Mouse (Mus musculus): ENCODE measurements around the gene Gm47841.

The Gm47841 gene

GRCm38 (mm10) chr15:101047194-101047555 is at the start of gene Gm47841:
Gene Gm47841, minus strand, starts transcription at chr15:101047397.
- Histone ChIP-seq H3K36me3 (ENCODE audit: control insufficient read depth, insufficient read depth, low read length, poor library complexity, severe bottlenecking) (no peaks in the 10 kb centered on the region), H3K27me3 (ENCODE audit: control insufficient read depth, insufficient read depth, low read length, poor library complexity, severe bottlenecking) (no peaks in the 10 kb centered on the region; the same call in 1 of the 2 replicates)
- no peak for DNase-seq (ENCODE audit: low read depth, low spot score)

GRCm38 (mm10) chr15:101095392-101095791 is 48.2 kb upstream of the Gm47841 start:
- Histone ChIP-seq H3K27me3 (ENCODE audit: control insufficient read depth, insufficient read depth, low read length, poor library complexity, severe bottlenecking) (no peaks in the 10 kb centered on the region), H3K36me3 (ENCODE audit: control insufficient read depth, insufficient read depth, low read length, poor library complexity, severe bottlenecking) (no peaks in the 10 kb centered on the region)
- DNase-seq (ENCODE audit: low read depth, low spot score), result no peak

- DNase-seq (ENCODE audit: low read depth, low spot score), result no peak
- no peaks in the 10 kb centered on the region for H3K27me3 ChIP-seq (ENCODE audit: control insufficient read depth, insufficient read depth, low read length, poor library complexity, severe bottlenecking)
- no peaks in the 10 kb centered on the region for H3K36me3 ChIP-seq (ENCODE audit: control insufficient read depth, insufficient read depth, low read length, poor library complexity, severe bottlenecking)
Measured at GRCm38 (mm10) chr15:101094979-101095378, 47.8 kb upstream of the Gm47841 start.

- H3K36me3 ChIP-seq (ENCODE audit: control insufficient read depth, insufficient read depth, low read length, poor library complexity, severe bottlenecking), result no peaks in the 10 kb centered on the region
- no peak for DNase-seq (ENCODE audit: low read depth, low spot score)
- no peaks in the 10 kb centered on the region for H3K27me3 ChIP-seq (ENCODE audit: control insufficient read depth, insufficient read depth, low read length, poor library complexity, severe bottlenecking)
Measured at GRCm38 (mm10) chr15:101093988-101094387, 46.8 kb upstream of the Gm47841 start.

- no peak for DNase-seq (ENCODE audit: low read depth, low spot score)
Measured at GRCm38 (mm10) chr15:101092829-101093648, 45.8 kb upstream of the Gm47841 start.

GRCm38 (mm10) chr15:101092121-101092828 is 45.1 kb upstream of the Gm47841 start:
- H3K36me3 ChIP-seq (ENCODE audit: control insufficient read depth, insufficient read depth, low read length, poor library complexity, severe bottlenecking), result no peaks in the 10 kb centered on the region
- DNase-seq (ENCODE audit: low read depth, low spot score), result no peak
- no peaks in the 10 kb centered on the region for H3K27me3 ChIP-seq (ENCODE audit: control insufficient read depth, insufficient read depth, low read length, poor library complexity, severe bottlenecking)

More at GRCm38 (mm10) chr15:101092829-101093648, 45.8 kb upstream of the Gm47841 start:
- no peaks in the 10 kb centered on the region for H3K36me3 ChIP-seq (ENCODE audit: control insufficient read depth, insufficient read depth, low read length, poor library complexity, severe bottlenecking)
- H3K27me3 ChIP-seq (ENCODE audit: control insufficient read depth, insufficient read depth, low read length, poor library complexity, severe bottlenecking), result no peaks in the 10 kb centered on the region

GRCm38 (mm10) chr15:101091551-101091950 is 44.4 kb upstream of the Gm47841 start:
- Histone ChIP-seq H3K36me3 (ENCODE audit: control insufficient read depth, insufficient read depth, low read length, poor library complexity, severe bottlenecking) (no peaks in the 10 kb centered on the region), H3K27me3 (ENCODE audit: control insufficient read depth, insufficient read depth, low read length, poor library complexity, severe bottlenecking) (no peaks in the 10 kb centered on the region)
- DNase-seq (ENCODE audit: low read depth, low spot score), result no peak

GRCm38 (mm10) chr15:101088291-101088690 is 41.1 kb upstream of the Gm47841 start:
- no peak for DNase-seq (ENCODE audit: low read depth, low spot score)
- no peaks in the 10 kb centered on the region for H3K27me3 ChIP-seq (ENCODE audit: control insufficient read depth, insufficient read depth, low read length, poor library complexity, severe bottlenecking)

GRCm38 (mm10) chr15:101086956-101087355 is 39.8 kb upstream of the Gm47841 start:
- Histone ChIP-seq H3K27me3 (ENCODE audit: control insufficient read depth, insufficient read depth, low read length, poor library complexity, severe bottlenecking) (no peaks in the 10 kb centered on the region), H3K36me3 (ENCODE audit: control insufficient read depth, insufficient read depth, low read length, poor library complexity, severe bottlenecking) (no peaks in the 10 kb centered on the region)
- no peak for DNase-seq (ENCODE audit: low read depth, low spot score)

More at GRCm38 (mm10) chr15:101088291-101088690, 41.1 kb upstream of the Gm47841 start:
- no peaks in the 10 kb centered on the region for H3K36me3 ChIP-seq (ENCODE audit: control insufficient read depth, insufficient read depth, low read length, poor library complexity, severe bottlenecking)

- 0 out of 2 replicates have a peak, but pooled peaks cover 2% of the 10 kb centered on the region for H3K27me3 ChIP-seq (ENCODE audit: control insufficient read depth, insufficient read depth, low read length, poor library complexity, severe bottlenecking)
- DNase-seq (ENCODE audit: low read depth, low spot score), result no peak
- no peaks in the 10 kb centered on the region for H3K36me3 ChIP-seq (ENCODE audit: control insufficient read depth, insufficient read depth, low read length, poor library complexity, severe bottlenecking)
Measured at GRCm38 (mm10) chr15:101086451-101086850, 39.3 kb upstream of the Gm47841 start.

GRCm38 (mm10) chr15:101084499-101084898 is 37.3 kb upstream of the Gm47841 start:
- Histone ChIP-seq H3K27me3 (ENCODE audit: control insufficient read depth, insufficient read depth, low read length, poor library complexity, severe bottlenecking) (0 out of 2 replicates have a peak, but pooled peaks cover 2% of the 10 kb centered on the region), H3K36me3 (ENCODE audit: control insufficient read depth, insufficient read depth, low read length, poor library complexity, severe bottlenecking) (no peaks in the 10 kb centered on the region)
- no peak for DNase-seq (ENCODE audit: low read depth, low spot score)

GRCm38 (mm10) chr15:101082236-101082635 is 35.0 kb upstream of the Gm47841 start:
- no peaks in the 10 kb centered on the region for H3K36me3 ChIP-seq (ENCODE audit: control insufficient read depth, insufficient read depth, low read length, poor library complexity, severe bottlenecking)
- H3K27me3 ChIP-seq (ENCODE audit: control insufficient read depth, insufficient read depth, low read length, poor library complexity, severe bottlenecking), result 0 out of 2 replicates have a peak, but pooled peaks cover 2% of the 10 kb centered on the region
- DNase-seq (ENCODE audit: low read depth, low spot score), result no peak

GRCm38 (mm10) chr15:101081035-101081548 is 33.9 kb upstream of the Gm47841 start:
- Histone ChIP-seq H3K27me3 (ENCODE audit: control insufficient read depth, insufficient read depth, low read length, poor library complexity, severe bottlenecking) (0 out of 2 replicates have a peak, but pooled peaks cover 2% of the 10 kb centered on the region), H3K36me3 (ENCODE audit: control insufficient read depth, insufficient read depth, low read length, poor library complexity, severe bottlenecking) (no peaks in the 10 kb centered on the region)
- DNase-seq (ENCODE audit: low read depth, low spot score), result no peak

- no peak for DNase-seq (ENCODE audit: low read depth, low spot score)
- 0 out of 2 replicates have a peak, but pooled peaks cover 2% of the 10 kb centered on the region for H3K27me3 ChIP-seq (ENCODE audit: control insufficient read depth, insufficient read depth, low read length, poor library complexity, severe bottlenecking)
- H3K36me3 ChIP-seq (ENCODE audit: control insufficient read depth, insufficient read depth, low read length, poor library complexity, severe bottlenecking), result no peaks in the 10 kb centered on the region
Measured at GRCm38 (mm10) chr15:101080031-101080520, 32.9 kb upstream of the Gm47841 start.

GRCm38 (mm10) chr15:101078731-101079156 is 31.5 kb upstream of the Gm47841 start:
- no peak for DNase-seq (ENCODE audit: low read depth, low spot score)
- Histone ChIP-seq H3K36me3 (ENCODE audit: control insufficient read depth, insufficient read depth, low read length, poor library complexity, severe bottlenecking) (no peaks in the 10 kb centered on the region), H3K27me3 (ENCODE audit: control insufficient read depth, insufficient read depth, low read length, poor library complexity, severe bottlenecking) (0 out of 2 replicates have a peak, but pooled peaks cover 2% of the 10 kb centered on the region)
